Mouse (Mus musculus): ENCODE measurements around the gene CN725425.

CN725425 gene

DNA sequence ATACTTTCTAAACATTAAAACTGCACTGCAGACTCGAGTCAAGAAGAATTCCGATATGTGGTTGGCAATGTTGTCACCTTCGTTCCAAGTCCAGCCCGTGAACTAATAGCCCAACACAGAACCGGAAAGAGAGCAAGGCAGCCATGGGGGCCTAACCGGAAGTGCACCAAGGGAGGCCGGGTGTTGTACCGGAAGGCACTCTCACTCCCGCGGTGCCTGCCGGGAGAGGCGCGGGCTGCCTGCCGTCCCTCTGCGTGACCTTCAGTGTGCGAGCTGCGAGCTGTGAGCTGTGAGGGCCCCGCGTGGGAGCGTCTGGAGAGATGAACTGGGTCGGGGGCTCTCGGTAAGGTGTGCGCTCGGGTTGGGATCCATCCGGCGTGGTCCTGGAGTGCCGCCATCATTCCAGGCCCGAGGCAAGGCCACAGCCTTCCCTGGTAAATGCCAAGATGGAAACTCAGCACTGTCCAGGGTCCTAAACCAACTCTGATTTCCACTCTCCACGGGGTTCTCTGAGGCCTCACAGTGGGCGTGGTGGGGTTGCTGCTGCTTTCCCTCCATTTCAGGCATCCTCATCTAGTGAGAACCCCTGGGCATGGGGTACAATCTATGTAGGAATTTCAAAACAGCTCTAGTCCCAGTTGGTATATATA is at the start of gene CN725425:
Gene CN725425 (plus strand): TSS at position 239 of the 650 bp plus-strand sequence.
- in situ Hi-C loops (cut with MboI, MseI): no loop called here

DNA sequence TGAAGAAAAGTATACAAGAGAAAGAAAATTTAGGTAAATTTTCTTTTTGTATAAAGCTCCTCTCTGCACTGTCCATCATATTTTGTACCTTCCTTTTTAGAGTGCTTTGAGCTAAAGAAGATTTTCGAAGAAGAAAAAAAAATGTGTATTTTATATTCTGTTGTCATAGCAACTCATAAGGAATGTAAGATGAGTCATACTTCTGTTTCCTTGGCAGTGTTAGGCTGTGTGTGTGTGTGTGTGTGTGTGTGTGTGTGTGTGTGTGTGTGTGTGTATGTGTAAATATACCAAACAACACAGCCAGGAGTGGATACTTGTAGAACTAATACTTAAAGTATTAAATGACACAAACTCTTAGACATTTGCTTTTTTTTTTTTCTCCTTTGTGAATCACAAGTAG is 46.7 kb upstream of the CN725425 start:
- in situ Hi-C loops (cut with MboI, MseI): no loop called here

- in situ Hi-C loops (cut with MboI, MseI): no loop called here
Measured at GRCm38 (mm10) chr15:91153311-91153710, 46.0 kb upstream of the CN725425 start.

DNA sequence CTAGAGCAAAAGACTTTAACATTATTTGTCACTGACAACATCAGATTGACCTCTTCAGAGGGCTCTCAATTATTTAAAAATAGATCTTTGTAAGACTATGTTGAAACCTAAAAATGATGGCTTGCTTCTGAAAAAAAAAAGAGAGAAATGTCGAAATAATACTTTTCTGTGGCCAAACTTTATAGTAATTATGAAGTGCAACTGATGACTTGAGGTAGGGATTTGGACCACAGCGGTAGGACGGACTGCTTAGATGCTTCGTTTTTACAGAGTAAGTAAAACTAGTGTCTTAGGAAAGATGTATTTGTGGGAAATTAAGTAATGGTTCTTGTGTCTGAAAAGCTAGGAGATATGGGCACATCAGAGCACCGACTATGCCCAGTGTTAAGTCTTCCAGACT is 38.1 kb upstream of the CN725425 start:
- in situ Hi-C loops (cut with MboI, MseI): no loop called here

DNA sequence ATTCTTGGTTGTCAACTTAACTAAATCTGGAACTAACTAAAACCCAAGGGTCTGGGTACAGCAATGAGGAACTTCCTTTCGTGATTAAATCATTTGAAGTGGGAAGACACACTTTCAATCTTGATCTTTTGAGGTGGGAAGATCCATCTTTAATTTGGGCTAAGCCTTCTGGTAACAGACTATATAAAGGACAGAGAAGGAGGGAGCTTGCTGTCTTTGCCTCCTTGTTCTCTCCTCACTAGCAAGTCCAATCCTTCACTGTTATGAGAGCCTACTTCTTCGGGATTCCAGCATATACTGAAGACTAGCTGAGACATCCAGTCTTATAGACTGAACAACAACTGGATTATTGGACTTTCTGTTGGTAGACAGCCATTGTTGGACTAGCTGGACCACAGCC is 35.8 kb upstream of the CN725425 start:
- in situ Hi-C loops (cut with MboI, MseI): no loop called here

GRCm38 (mm10) chr15:91165021-91165420 is 34.3 kb upstream of the CN725425 start:
- in situ Hi-C loops (cut with MboI, MseI): no loop called here

GRCm38 (mm10) chr15:91167850-91168562 is 31.3 kb upstream of the CN725425 start:
- in situ Hi-C loops (cut with MboI, MseI): no loop called here

DNA sequence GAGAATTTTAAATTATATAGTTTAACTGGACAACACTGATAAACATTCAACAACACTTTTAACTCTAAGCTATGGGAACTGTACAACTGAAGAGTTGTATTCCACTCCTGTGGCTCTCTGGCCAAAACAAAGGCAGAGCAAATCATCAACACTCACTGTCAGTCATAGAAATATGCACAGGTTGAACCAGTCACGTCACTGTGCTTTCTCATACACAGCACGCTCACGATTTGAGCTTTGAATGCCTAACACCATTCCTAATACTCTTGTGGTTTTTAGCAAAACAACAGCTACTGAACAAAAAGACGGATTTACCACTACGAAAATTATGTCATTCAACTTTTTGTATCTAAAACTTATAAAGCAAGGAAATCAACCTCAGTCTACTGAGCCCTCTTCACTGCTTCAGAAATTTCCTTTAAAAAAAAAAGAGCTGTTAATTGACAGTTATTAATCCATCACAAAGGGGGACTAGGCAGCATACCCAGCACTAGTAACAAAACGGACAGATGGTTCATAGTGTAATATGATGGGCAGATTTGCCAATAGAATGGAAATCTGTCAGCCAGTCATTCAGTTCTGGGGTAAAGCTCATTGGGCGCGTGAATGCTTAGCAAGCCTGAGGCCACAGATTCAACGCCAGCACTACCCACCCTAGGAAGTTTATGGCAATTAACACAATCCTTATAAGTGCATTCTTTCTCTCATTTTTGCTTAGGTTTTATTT is 28.5 kb upstream of the CN725425 start:
- in situ Hi-C loops (cut with MboI, MseI): no loop called here

DNA sequence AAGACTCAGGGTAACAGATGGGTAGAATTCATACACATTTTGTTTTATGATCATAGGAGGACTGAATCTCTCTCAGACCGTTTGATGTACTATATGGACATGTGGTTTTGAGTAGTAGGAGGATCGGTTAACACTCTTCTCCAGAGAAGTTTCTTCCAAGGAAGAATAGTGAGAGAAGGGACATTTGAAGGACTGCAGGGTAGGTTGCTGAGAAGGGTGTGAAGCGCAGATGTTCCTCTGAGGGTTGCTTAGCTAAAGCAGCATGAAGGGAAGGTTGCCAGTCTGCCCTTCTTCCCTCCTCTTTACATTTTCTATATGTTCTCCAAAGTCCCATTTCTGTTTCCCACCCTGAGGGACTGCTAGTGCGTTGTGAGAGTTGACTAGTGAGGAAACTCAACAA is 28.0 kb upstream of the CN725425 start:
- in situ Hi-C loops (cut with MboI, MseI): no loop called here

DNA sequence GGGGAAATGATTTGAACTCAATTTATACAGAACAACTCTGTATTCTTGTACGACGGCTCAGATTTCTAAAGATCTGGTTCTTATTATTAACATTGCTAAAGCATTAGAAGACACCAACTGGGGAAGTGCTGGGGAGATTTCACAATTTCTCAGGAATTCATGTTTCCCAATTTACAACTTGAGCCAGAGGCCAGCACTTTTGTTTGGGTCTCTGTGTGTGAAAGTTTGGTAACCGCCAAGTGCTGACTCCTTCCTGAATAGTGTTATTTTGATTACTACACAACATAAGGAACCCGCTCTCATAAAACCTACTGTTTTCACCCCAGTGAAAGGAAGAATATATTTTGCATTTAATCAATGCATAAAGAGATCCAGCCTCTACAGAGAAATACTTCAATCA is 27.1 kb upstream of the CN725425 start:
- in situ Hi-C loops (cut with MboI, MseI): no loop called here

GRCm38 (mm10) chr15:91178656-91179314 is 20.5 kb upstream of the CN725425 start:
- in situ Hi-C loops (cut with MboI, MseI): no loop called here

DNA sequence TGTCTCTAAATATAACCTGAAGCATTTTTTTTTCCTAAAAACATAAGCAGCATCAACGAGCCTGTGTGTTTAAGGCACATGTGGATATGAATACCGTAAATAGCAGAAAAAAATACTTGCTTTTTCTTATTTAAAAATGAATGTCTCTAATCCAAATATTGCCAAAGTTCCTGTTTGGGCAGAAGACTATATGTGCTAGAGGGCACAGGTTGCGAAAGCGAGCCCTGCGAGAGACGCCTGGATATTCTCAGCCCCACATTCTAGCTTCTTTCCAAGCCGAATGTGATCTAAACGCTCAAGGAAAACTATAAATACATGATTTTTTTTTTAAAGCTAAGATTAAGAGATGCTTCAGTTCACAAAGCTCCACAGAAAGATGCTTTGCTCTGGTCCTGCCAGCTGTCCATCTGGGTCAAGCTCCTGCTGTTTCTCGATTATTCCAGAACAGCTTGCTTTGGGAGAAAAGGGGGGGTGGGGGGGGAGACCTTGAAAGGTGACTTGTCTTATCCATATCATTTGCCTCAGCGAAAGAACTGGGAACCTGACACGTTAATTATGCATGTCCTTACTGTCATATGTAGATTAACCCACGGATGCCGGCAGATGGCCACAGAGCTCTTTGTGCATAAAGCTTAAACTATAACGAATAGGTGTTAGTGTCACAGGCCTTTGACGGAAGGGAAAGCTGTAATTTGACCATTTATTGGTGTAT is 19.2 kb upstream of the CN725425 start:
- in situ Hi-C loops (cut with MboI, MseI): no loop called here

DNA sequence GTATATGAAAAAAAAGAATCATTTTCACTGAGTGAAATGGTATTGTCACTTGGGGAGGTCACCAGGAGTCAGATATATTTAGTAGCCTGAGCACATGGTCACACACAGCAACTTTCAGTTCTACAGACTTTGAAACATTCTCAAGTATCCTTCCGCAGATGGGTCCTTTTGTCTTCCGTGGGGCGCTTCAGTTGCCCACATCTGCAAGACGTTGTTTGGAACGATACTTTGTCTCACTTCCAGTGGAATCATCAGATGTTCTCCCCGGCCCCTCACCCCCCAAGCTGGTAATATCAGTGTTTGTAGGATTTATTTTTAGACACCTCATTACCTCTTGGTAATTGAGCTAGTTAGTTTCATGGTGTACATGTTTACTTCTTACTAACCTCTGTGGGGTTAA is 12.9 kb upstream of the CN725425 start:
- in situ Hi-C loops (cut with MboI, MseI): no loop called here

- in situ Hi-C loops (cut with MboI, MseI): no loop called here
Measured at GRCm38 (mm10) chr15:91190026-91190425, 9.3 kb upstream of the CN725425 start.

GRCm38 (mm10) chr15:91190519-91191207 is 8.6 kb upstream of the CN725425 start:
- in situ Hi-C loops (cut with MboI, MseI): no loop called here

DNA sequence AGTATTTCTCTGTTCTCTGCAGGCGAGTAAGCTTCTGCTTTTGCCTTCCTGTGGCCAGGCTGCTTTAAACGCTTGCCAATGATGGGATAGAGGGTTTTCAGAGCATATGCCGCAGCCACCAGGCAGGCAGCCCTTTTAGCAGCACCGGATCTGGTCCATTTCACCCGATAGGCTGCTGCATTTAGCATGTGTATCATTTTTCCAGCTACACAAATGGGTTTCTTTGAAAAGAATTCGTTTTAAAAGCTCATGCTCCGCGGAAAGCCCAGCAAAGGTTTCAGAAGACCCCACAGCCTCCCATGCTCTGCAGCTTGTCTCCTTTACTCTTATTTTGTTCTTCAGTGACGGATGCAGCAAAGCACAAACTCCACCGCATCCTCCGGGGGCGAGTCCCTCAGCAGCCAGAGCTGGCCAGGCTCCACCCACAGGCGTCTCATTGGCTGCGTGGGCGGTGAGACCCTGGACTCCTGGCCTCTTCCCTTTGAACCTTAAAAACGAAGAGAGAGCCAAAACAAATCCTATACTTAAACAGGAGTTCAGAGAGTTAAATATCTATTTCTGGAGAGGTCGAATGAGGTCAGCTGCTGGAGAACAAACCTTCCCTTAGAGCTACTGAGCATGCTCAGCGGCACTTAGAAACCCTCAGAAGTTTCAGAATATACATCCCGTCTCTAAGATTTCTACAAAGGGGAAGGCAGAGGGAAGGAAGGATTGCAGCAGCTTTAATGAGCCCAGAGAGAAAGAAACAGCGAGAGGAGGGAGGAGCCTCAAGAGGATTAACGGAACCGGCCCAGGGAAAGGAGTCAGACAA is 7.7 kb upstream of the CN725425 start, which contains the start of gene Abcd2:
Gene Abcd2 (minus strand): TSS at position 388 of the 811 bp plus-strand sequence.
- in situ Hi-C loops (cut with MboI, MseI): no loop called here

GRCm38 (mm10) chr15:91192223-91192598 is 7.1 kb upstream of the CN725425 start:
- in situ Hi-C loops (cut with MboI, MseI): no loop called here

DNA sequence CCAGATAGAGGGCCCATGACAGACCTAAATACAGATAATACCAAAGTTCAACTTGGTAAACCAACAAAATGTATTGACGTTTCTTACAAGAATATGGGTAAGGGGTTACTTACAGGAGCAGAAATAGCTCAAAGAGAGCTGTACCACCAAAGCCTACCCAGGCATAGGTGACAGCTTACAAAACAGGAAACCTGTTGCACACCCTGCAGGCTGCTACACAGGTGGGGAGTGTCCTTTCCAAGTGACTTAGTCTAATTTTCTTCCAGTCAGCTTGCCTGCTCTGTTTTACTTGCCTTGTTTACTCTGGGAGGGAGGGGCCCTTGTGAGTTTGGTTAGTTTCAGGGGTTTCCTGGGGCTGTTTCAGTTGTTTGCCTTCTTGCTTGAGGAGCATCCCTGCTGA is 1.5 kb downstream of the CN725425 start:
- in situ Hi-C loops (cut with MboI, MseI): no loop called here

- in situ Hi-C loops (cut with MboI, MseI): no loop called here
Measured at GRCm38 (mm10) chr15:91202486-91202885, 3.2 kb downstream of the CN725425 start.

- in situ Hi-C loops (cut with MboI, MseI): no loop called here
Measured at GRCm38 (mm10) chr15:91203521-91203920, 4.2 kb downstream of the CN725425 start.
